Mouse (Mus musculus) T-helper 17 cell (primary cell): ENCODE results near the gene Furin.
"Not testable (repeated sequence)": the region's sequence is repeated elsewhere in the genome, so short reads cannot be mapped to it uniquely, and the experiment has no call there.

Experiments
- in situ Hi-C, 2 experiments: fragments of 300-600 bp; cut with MboI, MseI; formaldehyde crosslinking; loops; 1 replicate in 1 of 2; 2 replicates in 1 of 2; pipeline ENCODE4 v1.15.1; 2025; ENCODE audit warnings: high pct_unique_total_duplicates in 2 of 2

Furin gene

GRCm38 (mm10) chr7:80401860-80402641 lies 3.2 kb downstream of the Furin start:
- in situ Hi-C loops: loop anchor here in 1 of 2 experiments (10.0 kb wide), 1 partner anchor 1537 kb away; no protein-coding TSS in a partner anchor

- in situ Hi-C loops: loop anchor here in 1 of 2 experiments (10.0 kb wide), 1 partner anchor 1536 kb away; no protein-coding TSS in a partner anchor
These were observed 4.0 kb downstream of the Furin start for GRCm38 (mm10) chr7:80401041-80401859.

GRCm38 (mm10) chr7:80400571-80400970 lies 4.7 kb downstream of the Furin start:
- in situ Hi-C loops: loop anchor here in 1 of 2 experiments (10.0 kb wide), 1 partner anchor 1536 kb away; no protein-coding TSS in a partner anchor

DNA sequence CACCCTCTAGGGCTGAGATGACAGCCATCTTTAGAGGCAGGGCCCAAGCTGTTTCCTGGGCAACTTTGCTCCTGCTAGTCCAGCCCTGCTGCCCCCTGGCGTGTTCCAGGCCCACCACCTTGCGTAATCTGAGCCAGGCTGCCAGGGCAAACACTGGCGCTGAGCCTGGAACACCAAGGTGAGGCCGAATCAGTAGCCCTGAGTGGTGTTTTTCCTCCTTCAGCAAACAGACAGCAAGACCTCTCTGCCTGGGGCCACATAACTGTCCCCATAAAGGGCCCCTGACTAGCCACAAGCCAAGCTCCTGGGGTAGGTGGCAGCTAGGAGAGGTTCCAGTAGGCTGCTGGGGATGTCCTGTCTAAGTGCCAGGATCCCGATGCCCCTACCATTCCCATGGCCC lies 5.1 kb downstream of the Furin start:
- in situ Hi-C loops: loop anchor here in 1 of 2 experiments (10.0 kb wide), 1 partner anchor 1535 kb away; no protein-coding TSS in a partner anchor

- in situ Hi-C loops: no loop called here
These were observed 6.4 kb downstream of the Furin start for GRCm38 (mm10) chr7:80398654-80399444.

GRCm38 (mm10) chr7:80397986-80398385 lies 7.2 kb downstream of the Furin start:
- in situ Hi-C loops: no loop called here

DNA sequence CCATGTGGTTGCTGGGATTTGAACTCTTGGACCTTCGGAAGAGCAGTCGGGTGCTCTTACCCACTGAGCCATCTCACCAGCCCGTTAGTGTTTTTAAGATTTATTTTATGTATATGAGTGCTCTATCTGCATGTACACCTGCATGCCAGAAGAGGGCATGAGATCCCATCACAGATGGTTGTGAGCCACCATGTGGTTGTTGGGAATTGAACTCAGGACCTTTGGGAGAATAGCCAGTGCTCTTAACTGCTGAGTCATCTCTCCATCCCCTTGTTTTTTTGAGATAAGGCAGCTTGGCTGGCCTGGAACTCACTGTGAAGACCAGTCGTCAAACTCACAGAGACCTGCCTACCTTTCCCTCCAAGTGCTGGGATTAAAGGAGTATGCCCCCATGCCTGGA lies 8.8 kb downstream of the Furin start:
- in situ Hi-C loops: not testable (repeated sequence)

DNA sequence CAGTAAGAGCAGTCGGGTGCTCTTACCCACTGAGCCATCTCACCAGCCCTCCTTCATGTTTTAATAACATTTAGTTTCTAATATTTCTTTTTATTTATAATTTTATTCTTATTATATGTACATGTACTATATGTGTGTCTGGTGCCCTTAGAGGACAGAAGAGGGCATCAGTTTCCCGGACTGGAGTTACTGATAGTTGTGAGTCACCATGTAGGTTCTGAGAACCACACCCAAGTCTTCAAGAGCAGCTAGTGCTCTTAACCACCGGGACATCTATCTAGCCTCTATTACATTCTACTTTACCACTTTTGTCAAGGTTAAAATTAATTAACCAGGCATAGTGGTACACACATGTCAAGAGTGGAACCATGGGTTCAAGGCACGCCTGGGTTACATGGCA lies 10.6 kb downstream of the Furin start:
- in situ Hi-C loops: no loop called here

GRCm38 (mm10) chr7:80392119-80392518 lies 13.1 kb downstream of the Furin start:
- in situ Hi-C loops: no loop called here

GRCm38 (mm10) chr7:80387633-80388543 lies 17.3 kb downstream of the Furin start, which contains the start of gene Fes:
Fes (minus strand) TSS chr7:80387946.
- in situ Hi-C loops: loop anchor here in 1 of 2 experiments (5.0 kb wide), 1 partner anchor 199 kb away; no protein-coding TSS in a partner anchor

DNA sequence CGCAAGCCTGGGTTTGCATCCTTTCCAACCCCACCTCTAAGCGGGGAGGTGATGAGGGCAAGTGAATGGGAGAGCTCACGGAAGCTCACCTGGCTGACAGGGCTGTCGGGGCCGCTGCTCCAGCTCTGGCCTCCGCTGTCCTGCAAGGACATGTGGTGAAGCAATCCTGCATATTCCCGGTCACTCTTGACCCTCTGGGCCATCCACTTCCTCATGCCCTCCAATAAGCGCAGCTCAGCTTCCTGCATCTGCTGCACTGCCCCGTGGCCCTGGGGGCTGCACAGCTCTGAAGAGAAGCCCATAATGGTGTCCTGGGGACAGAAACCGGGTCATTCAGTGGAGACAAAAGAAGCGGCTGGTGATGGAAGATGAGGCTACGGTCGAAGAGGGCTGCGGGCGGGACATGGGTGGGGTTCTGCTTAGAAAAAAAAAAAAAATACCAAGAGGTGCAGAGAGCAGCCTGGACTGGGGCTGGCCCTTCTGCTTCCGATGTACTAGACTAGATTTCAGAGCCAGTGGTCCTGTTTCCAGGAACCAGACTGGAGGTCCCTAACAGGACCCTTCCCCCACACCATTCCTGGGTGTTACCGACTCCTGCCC lies 18.1 kb downstream of the Furin start:
- in situ Hi-C loops: loop anchor here in 1 of 2 experiments (5.0 kb wide), 1 partner anchor 200 kb away; no protein-coding TSS in a partner anchor

GRCm38 (mm10) chr7:80386235-80386930 lies 18.9 kb downstream of the Furin start:
- in situ Hi-C loops: loop anchor here in 1 of 2 experiments (5.0 kb wide), 1 partner anchor 201 kb away; no protein-coding TSS in a partner anchor

GRCm38 (mm10) chr7:80382919-80383318 lies 22.3 kb downstream of the Furin start:
- in situ Hi-C loops: loop anchor here in 1 of 2 experiments (5.0 kb wide), 1 partner anchor 164 kb away; no protein-coding TSS in a partner anchor

- in situ Hi-C loops: loop anchor here (5.0 kb wide), 1 partner anchor 42 kb away; no protein-coding TSS in a partner anchor
These were observed 25.7 kb downstream of the Furin start for GRCm38 (mm10) chr7:80379531-80379930.

GRCm38 (mm10) chr7:80377471-80377870 lies 27.8 kb downstream of the Furin start:
- in situ Hi-C loops: loop anchor here (5.0 kb wide), 1 partner anchor 40 kb away; no protein-coding TSS in a partner anchor

- in situ Hi-C loops: loop anchor here (5.0 kb wide), 1 partner anchor 39 kb away; no protein-coding TSS in a partner anchor
These were observed 29.0 kb downstream of the Furin start for GRCm38 (mm10) chr7:80376192-80376591.

DNA sequence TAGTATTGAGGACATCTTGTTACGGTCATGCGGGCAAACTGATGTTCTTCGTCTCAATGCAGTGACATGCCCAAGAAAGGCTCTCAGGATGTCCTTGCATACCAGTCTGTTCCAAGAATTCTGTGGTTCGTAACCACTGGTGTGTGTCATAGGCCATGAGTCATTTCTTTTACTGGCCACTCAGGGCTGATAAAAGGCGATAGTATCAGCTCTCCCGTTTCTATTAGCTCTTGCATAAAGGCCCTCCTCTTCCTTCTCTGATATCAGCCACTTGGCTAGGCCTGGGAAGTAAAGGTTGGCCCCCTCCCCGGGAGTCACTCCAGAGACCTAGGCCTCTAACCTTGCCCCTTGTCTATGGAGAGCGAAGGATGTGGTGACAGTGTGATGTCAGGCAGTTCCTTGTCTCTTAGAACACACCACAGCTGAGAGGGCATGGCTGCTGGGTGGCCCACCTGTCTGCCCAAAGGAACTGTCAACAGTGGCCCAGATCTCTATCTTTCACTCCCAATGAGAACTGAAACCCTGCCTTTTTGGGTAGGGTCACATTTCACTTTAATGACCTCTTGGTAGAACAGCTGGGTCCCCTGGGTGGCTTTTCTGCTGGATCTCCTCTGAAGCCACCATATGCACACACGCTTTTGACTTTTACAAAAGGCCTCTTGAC lies 29.7 kb downstream of the Furin start:
- in situ Hi-C loops: loop anchor here (5.0 kb wide), 1 partner anchor 38 kb away; no protein-coding TSS in a partner anchor

- in situ Hi-C loops: loop anchor here (5.0 kb wide), 1 partner anchor 37 kb away; no protein-coding TSS in a partner anchor
These were observed 30.5 kb downstream of the Furin start for GRCm38 (mm10) chr7:80374733-80375132.
